Mouse (Mus musculus) intestine, postnatal 0 days (tissue): Measurements from ENCODE around the gene Npas3. TPM values are rescaled to one million over a fixed set of nuclear protein-coding genes. Genes with fewer than 3 reads are reported as not detected.

Experiments
- ATAC-seq: fragments of 200-750 bp; cut with Nextera tagmentation; 2 replicates; pipeline ENCODE4 v1.8.0; 2017; ENCODE audit warnings: mild to moderate bottlenecking, moderate TSS enrichment, moderate library complexity
- H3K27ac ChIP-seq: fragments of 300-500 bp; sonication (generic); 2 replicates; pipeline ENCODE4 v1.5.1; 2014; ENCODE audit warnings: mild to moderate bottlenecking, low read depth, low read length, moderate library complexity
- H3K27me3 ChIP-seq: fragments of 300-500 bp; sonication (generic); replicated peaks from 2 replicates; pipeline ENCODE4 v1.6.1; 2014; ENCODE audit warnings: low read length, mixed read lengths; ENCODE audit not compliant: control insufficient read depth, insufficient read depth
- H3K36me3 ChIP-seq: fragments of 300-500 bp; sonication (generic); 2 replicates; pipeline ENCODE4 v1.6.1; 2014; ENCODE audit warnings: mild to moderate bottlenecking, moderate library complexity; ENCODE audit not compliant: control insufficient read depth, insufficient read depth
- H3K4me1 ChIP-seq: fragments of 300-500 bp; sonication (generic); replicated peaks from 2 replicates; pipeline ENCODE4 v1.6.1; 2014; ENCODE audit warnings: antibody characterized with exemption, low read length, mixed read lengths; ENCODE audit not compliant: control insufficient read depth, insufficient read depth
- H3K4me2 ChIP-seq: fragments of 300-500 bp; sonication (generic); replicated peaks from 2 replicates; pipeline ENCODE4 v1.6.1; 2014; ENCODE audit warnings: low read depth, mild to moderate bottlenecking, moderate library complexity
- H3K4me3 ChIP-seq: fragments of 300-500 bp; sonication (generic); 2 replicates; pipeline ENCODE4 v1.5.1; 2014; ENCODE audit warnings: low read depth, low read length
- H3K9ac ChIP-seq: fragments of 300-500 bp; sonication (generic); 2 replicates; pipeline ENCODE4 v1.6.1; 2014; ENCODE audit warnings: mild to moderate bottlenecking, low read depth, low read length
- H3K9me3 ChIP-seq: fragments of 300-500 bp; sonication (generic); 2 replicates; pipeline ENCODE4 v1.6.1; 2016; ENCODE audit warnings: mixed run types; ENCODE audit not compliant: control insufficient read depth
- CTCF ChIP-seq: sonication (generic); IDR thresholded peaks from 2 replicates; pipeline ENCODE4 v1.5.1; 2016; ENCODE audit warnings: low read depth, mild to moderate bottlenecking, control low read depth, antibody characterized with exemption, moderate library complexity
- WGBS: fragments of 180-500 bp; shearing (Covaris S2); extraction: QIAGEN DNeasy Blood & Tissue Kit; methylation state at CpG from one replicate; pipeline ENCODE4 v1.1.7; 2014; 5-methylcytosine and 5-hydroxymethylcytosine counted together
- polyA plus RNA-seq: library from polyadenylated mRNA; unstranded; fragments of >200 nt; fragmentation: Nextera tagmentation; extraction: Ambion mirVana; gene quantifications from 2 replicates; pipeline ENCODE4 v1.2.1, GENCODE M21; 2015

Npas3 gene
- polyA plus RNA-seq, 1 experiment from 2014 or later: 0.48 TPM

- H3K4me3 ChIP-seq: no peak overlapping the region
- H3K36me3 ChIP-seq: no peaks in the 10 kb centered on the region
- no peak for ATAC-seq
- no peaks in the 10 kb centered on the region for H3K9me3 ChIP-seq
- H3K4me1 ChIP-seq: no peaks in the 10 kb centered on the region
- H3K9ac ChIP-seq: no peak overlapping the region
- TF ChIP-seq CTCF: no peak
- H3K27ac ChIP-seq: no peak overlapping the region
- WGBS: 66% methylated on average over 5 of the region's 5 CpGs
- H3K4me2 ChIP-seq: no peak overlapping the region
- H3K27me3 ChIP-seq: no peaks in the 10 kb centered on the region
Observed at GRCm38 (mm10) chr12:53895909-53896308, 647.4 kb downstream of the Npas3 start.

- H3K36me3 ChIP-seq: no peaks in the 10 kb centered on the region
- H3K9me3 ChIP-seq: no peaks in the 10 kb centered on the region
- no peak for TF ChIP-seq CTCF
- no peak overlapping the region for H3K4me2 ChIP-seq
- ATAC-seq: no peak
- H3K27me3 ChIP-seq: no peaks in the 10 kb centered on the region
- no peak overlapping the region for H3K27ac ChIP-seq
- WGBS: 80% methylated on average over 8 of the region's 8 CpGs
- H3K4me3 ChIP-seq: no peak overlapping the region
- no peaks in the 10 kb centered on the region for H3K4me1 ChIP-seq
- no peak overlapping the region for H3K9ac ChIP-seq
Observed at GRCm38 (mm10) chr12:53908761-53909160, 660.3 kb downstream of the Npas3 start.

- Histone ChIP-seq H3K27ac (no peak overlapping the region), H3K4me3 (no peak overlapping the region), H3K36me3 (no peaks in the 10 kb centered on the region), H3K4me2 (no peak overlapping the region), H3K9me3 (no peaks in the 10 kb centered on the region), H3K4me1 (no peaks in the 10 kb centered on the region), H3K9ac (no peak overlapping the region), H3K27me3 (no peaks in the 10 kb centered on the region)
- no peak for ATAC-seq
- whole genome bisulfite sequencing: 88% methylated on average over 2 of the region's 2 CpGs
- TF ChIP-seq CTCF: no peak
Observed at GRCm38 (mm10) chr12:53910192-53910591, 661.7 kb downstream of the Npas3 start.

GRCm38 (mm10) chr12:53922153-53922552 lies 673.7 kb downstream of the Npas3 start:
- Histone ChIP-seq H3K9me3 (no peaks in the 10 kb centered on the region), H3K4me3 (no peak overlapping the region), H3K9ac (no peak overlapping the region), H3K4me2 (no peak overlapping the region), H3K27me3 (no peaks in the 10 kb centered on the region), H3K4me1 (no peaks in the 10 kb centered on the region), H3K36me3 (no peaks in the 10 kb centered on the region), H3K27ac (no peak overlapping the region)
- no peak for ATAC-seq
- WGBS: 90% methylated on average over 7 of the region's 7 CpGs
- TF ChIP-seq CTCF: no peak

- no peak overlapping the region for H3K9ac ChIP-seq
- H3K9me3 ChIP-seq: no peaks in the 10 kb centered on the region
- H3K4me3 ChIP-seq: no peak overlapping the region
- H3K27ac ChIP-seq: no peak overlapping the region
- ATAC-seq: no peak
- no peaks in the 10 kb centered on the region for H3K36me3 ChIP-seq
- no peak overlapping the region for H3K4me2 ChIP-seq
- TF ChIP-seq CTCF: no peak
- no peaks in the 10 kb centered on the region for H3K27me3 ChIP-seq
- H3K4me1 ChIP-seq: no peaks in the 10 kb centered on the region
- WGBS: 88% methylated on average over 2 of the region's 2 CpGs
Observed at GRCm38 (mm10) chr12:53948826-53949225, 700.3 kb downstream of the Npas3 start.

GRCm38 (mm10) chr12:53962004-53962403 lies 713.5 kb downstream of the Npas3 start:
- WGBS: 64% methylated on average over 7 of the region's 7 CpGs

GRCm38 (mm10) chr12:53963534-53963933 lies 715.1 kb downstream of the Npas3 start:
- no peaks in the 10 kb centered on the region for H3K36me3 ChIP-seq
- no peak overlapping the region for H3K27ac ChIP-seq
- H3K4me2 ChIP-seq: no peak overlapping the region
- TF ChIP-seq CTCF: no peak
- H3K4me1 ChIP-seq: no peaks in the 10 kb centered on the region
- no peak overlapping the region for H3K4me3 ChIP-seq
- no peak for ATAC-seq
- H3K9me3 ChIP-seq: no peaks in the 10 kb centered on the region
- 79% methylated on average over 5 of the region's 5 CpGs for WGBS
- H3K9ac ChIP-seq: no peak overlapping the region
- no peaks in the 10 kb centered on the region for H3K27me3 ChIP-seq

More at GRCm38 (mm10) chr12:53962004-53962403, 713.5 kb downstream of the Npas3 start:
- ATAC-seq: no peak
- H3K9ac ChIP-seq: no peak overlapping the region
- no peak for TF ChIP-seq CTCF
- H3K27ac ChIP-seq: no peak overlapping the region
- no peak overlapping the region for H3K4me2 ChIP-seq
- no peak overlapping the region for H3K4me3 ChIP-seq
- no peaks in the 10 kb centered on the region for H3K36me3 ChIP-seq
- H3K27me3 ChIP-seq: no peaks in the 10 kb centered on the region
- H3K4me1 ChIP-seq: no peaks in the 10 kb centered on the region
- H3K9me3 ChIP-seq: no peaks in the 10 kb centered on the region
